Mouse (Mus musculus): ENCODE measurements around the gene Szrd1. TPM values are rescaled to one million over a fixed set of nuclear protein-coding genes. Genes with fewer than 3 reads are reported as not detected.
"Not testable (repeated sequence)": the region's sequence is repeated elsewhere in the genome, so short reads cannot be mapped to it uniquely, and the experiment has no call there.

Szrd1 gene
- polyA plus RNA-seq, 1 experiment from 2014 or later, result 33.4 TPM

GRCm38 (mm10) chr4:141149116-141149515 is 9.5 kb upstream of the Szrd1 start:
- Histone ChIP-seq H3K27ac (ENCODE audit: low read length) (no peak overlapping the region), H3K9me3 (ENCODE audit: low read length) (no peaks in the 10 kb centered on the region)

DNA sequence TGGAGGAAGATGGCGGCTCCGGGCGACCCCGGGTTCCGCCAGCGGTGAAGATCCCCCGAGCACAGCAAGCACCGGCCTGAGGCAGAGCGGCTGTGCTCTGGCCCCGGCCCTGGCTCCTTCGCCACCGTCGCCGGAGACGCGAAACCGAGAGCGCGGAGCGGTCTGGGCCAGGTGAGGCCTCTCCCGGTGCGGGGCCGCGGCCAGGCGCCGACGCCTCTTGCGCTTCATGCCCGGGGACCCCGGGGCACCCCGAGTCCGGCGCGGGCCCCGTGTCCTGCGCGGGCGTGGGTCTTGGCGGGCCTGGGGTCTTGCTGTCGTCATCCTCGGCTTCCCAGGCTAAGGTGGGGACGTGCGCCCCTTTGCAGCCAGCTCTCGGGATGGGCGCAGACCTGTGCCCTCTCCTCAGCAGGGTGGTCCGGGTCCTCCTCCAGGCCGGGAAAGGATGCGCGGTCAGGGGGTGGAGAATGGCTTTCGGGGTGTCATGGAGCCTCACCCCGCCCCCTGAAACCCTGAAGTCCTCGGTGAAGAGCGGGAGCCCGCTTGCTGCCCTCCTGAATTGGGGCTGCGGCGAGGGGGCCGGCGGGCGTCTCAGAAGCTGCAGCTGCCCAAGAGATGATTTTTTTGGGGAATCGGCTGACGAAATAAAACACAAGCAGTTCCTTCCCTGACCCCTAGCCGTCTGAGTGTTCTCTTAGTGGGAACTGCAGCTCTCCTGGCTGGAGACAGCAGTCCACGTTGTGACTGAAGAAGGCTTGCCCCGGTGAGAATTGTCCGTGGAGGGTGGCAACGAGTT is 8.6 kb upstream of the Szrd1 start:
- Histone ChIP-seq H3K4me3 (ENCODE audit: low read depth, low read length) (peak overlapping the region; percentile 99), H3K27me3 (replicated peaks; ENCODE audit: insufficient read depth, low read length) (no peaks in the 10 kb centered on the region), H3K4me1 (ENCODE audit: insufficient read depth, low read depth, low read length) (peaks cover 4% of the 10 kb centered on the region; the same call in 1 of the 2 replicates), H3K27ac (ENCODE audit: low read length) (peak overlapping the region; percentile 93), H3K9me3 (ENCODE audit: low read length) (no peaks in the 10 kb centered on the region), H3K36me3 (ENCODE audit: insufficient read depth, low read length) (no peaks in the 10 kb centered on the region), H3K4me2 (replicated peaks; ENCODE audit: low read depth, low read length) (peak overlapping the region; percentile 98), H3K9ac (replicated peaks; ENCODE audit: low read depth) (peak overlapping the region; percentile 92)
- DNase-seq (ENCODE audit: low spot score), result peak; percentile 71
- under 1% methylated on average over 48 of the region's 66 CpGs for WGBS
- TF ChIP-seq EP300 (IDR thresholded peaks at IDR 0.05) (no peak), CTCF (IDR thresholded peaks at IDR 0.05) (peak; percentile 31)
- peak; percentile 71 for ATAC-seq

More at GRCm38 (mm10) chr4:141149116-141149515, 9.5 kb upstream of the Szrd1 start:
- ATAC-seq, result no peak
- Histone ChIP-seq H3K36me3 (ENCODE audit: insufficient read depth, low read length) (no peaks in the 10 kb centered on the region), H3K9ac (replicated peaks; ENCODE audit: low read depth) (peak overlapping the region; percentile 92; the same call in 1 of the 2 replicates), H3K4me1 (ENCODE audit: insufficient read depth, low read depth, low read length) (peaks cover 4% of the 10 kb centered on the region; the same call in 1 of the 2 replicates), H3K4me3 (ENCODE audit: low read depth, low read length) (peak overlapping the region; percentile 99), H3K27me3 (replicated peaks; ENCODE audit: insufficient read depth, low read length) (no peaks in the 10 kb centered on the region), H3K4me2 (replicated peaks; ENCODE audit: low read depth, low read length) (peak overlapping the region; percentile 98)
- WGBS, result 17% methylated on average over 7 of the region's 7 CpGs
- DNase-seq (ENCODE audit: low spot score), result peak; percentile 60
- TF ChIP-seq EP300 (IDR thresholded peaks at IDR 0.05) (no peak), CTCF (IDR thresholded peaks at IDR 0.05) (no peak)

DNA sequence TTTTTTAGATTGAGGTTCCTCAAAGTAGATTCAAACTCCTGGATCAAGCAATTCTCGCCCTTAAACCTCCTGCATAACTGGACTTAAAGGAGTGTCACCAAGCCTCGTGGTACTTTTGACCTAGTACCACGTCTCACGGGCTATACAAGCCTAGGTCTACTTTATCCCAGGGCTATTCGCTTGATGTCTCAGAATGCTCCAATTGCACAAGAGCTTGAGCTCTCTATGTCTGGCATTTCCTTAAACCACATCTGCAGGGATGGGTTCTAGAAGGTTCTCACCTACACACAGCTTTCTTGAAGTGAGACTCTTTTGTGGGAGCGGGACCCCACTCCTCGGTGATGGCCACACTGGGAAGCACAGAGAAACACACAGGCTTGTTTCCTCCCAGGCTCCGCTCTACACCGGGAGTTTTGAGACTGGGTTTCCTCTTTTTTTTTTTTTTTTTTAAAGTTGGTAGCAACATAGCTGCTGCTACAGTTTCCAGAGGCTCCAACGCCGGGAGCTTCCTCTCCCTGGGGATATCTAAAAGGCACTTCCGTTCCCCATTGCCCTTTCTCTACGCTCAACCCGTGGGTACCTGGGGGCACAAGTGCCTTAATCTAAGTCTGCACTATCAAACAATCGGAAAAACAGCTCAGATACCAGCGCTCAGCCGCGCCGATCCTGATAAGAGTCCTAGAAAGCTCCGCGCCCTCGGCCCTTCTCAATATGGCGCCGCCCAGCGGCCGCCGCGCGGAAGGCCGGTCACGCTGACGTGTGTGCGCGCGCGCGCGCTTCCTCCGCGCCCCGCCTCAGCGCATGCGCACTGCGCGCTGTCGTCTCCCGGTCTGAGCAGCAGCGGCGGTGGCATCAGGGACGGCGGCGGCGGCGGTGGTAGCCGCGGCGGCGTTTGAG is 7.8 kb upstream of the Szrd1 start, which contains the start of gene Fbxo42:
Fbxo42 (plus strand) TSS at position 802 of the 897 bp plus-strand sequence.
- peak within 1 kb of the TSS; percentile 93 for H3K27ac ChIP-seq (ENCODE audit: low read length)
- peak; percentile 96 for DNase-seq (ENCODE audit: low spot score)
- TF ChIP-seq CTCF (IDR thresholded peaks at IDR 0.05), result peak; percentile 74
- TF ChIP-seq EP300 (IDR thresholded peaks at IDR 0.05), result no peak
- no peaks in the 10 kb centered on the region for H3K9me3 ChIP-seq (ENCODE audit: low read length)
- H3K36me3 ChIP-seq (ENCODE audit: insufficient read depth, low read length), result no peaks in the 10 kb centered on the region
- H3K4me1 ChIP-seq (ENCODE audit: insufficient read depth, low read depth, low read length), result peaks cover 4% of the 10 kb centered on the region; the same call in 1 of the 2 replicates
- peak within 1 kb of the TSS; percentile 98 for H3K4me2 ChIP-seq (replicated peaks; ENCODE audit: low read depth, low read length)
- no peaks in the 10 kb centered on the region for H3K27me3 ChIP-seq (replicated peaks; ENCODE audit: insufficient read depth, low read length)
- ATAC-seq, result peak; percentile 94
- peak within 1 kb of the TSS; percentile 92 for H3K9ac ChIP-seq (replicated peaks; ENCODE audit: low read depth)
- H3K4me3 ChIP-seq (ENCODE audit: low read depth, low read length), result peak within 1 kb of the TSS; percentile 99
- 4% methylated on average over 58 of the region's 58 CpGs for WGBS

DNA sequence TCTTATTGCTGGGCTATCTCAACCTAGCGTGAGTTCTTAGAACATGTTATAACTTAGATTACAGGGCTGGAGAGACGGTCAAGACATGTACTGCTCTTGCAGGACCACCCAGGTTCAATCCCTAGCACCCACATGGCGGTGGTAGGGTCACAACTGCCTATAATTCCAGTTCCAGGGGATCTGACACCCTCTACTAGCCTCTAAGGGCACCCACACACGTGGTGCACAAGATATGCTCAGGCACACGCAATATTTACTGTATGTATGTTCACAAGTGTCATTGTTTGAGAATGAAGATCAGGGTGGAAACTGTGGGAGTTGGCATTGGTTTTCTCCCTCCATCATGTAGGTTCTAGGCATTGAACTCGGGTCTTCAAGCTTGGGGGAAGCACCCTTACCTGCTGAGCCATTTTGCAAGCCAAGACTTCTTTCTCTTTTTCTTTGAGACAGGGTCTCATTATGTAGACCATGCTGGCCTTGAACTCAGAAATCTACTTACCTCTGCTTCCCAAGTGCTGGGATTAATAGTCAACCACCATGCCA is 7.0 kb upstream of the Szrd1 start:
- no peak for TF ChIP-seq CTCF (IDR thresholded peaks at IDR 0.05)
- no peak for TF ChIP-seq EP300 (IDR thresholded peaks at IDR 0.05)

DNA sequence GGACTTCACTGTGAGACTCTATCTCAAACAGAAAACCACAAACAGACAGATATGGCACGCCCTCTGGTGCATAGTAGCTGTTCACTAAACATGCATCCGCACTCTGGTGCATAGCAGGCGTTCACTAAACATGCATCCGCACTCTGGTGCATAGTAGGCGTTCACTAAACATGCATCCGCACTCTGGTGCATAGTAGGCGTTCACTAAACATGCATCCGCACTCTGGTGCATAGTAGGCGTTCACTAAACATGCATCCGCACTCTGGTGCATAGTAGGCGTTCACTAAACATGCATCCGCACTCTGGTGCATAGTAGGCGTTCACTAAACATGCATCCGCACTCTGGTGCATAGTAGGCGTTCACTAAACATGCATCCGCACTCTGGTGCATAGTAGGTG is 5.5 kb upstream of the Szrd1 start:
- not testable (repeated sequence) for H3K4me3 ChIP-seq (ENCODE audit: low read depth, low read length); H3K27ac ChIP-seq (ENCODE audit: low read length); H3K27me3 ChIP-seq (replicated peaks; ENCODE audit: insufficient read depth, low read length); DNase-seq (ENCODE audit: low spot score); ATAC-seq; H3K9me3 ChIP-seq (ENCODE audit: low read length); H3K4me1 ChIP-seq (ENCODE audit: insufficient read depth, low read depth, low read length); H3K9ac ChIP-seq (replicated peaks; ENCODE audit: low read depth); H3K4me2 ChIP-seq (replicated peaks; ENCODE audit: low read depth, low read length); H3K36me3 ChIP-seq (ENCODE audit: insufficient read depth, low read length)
- 90% methylated on average over 8 of the region's 16 CpGs for WGBS

More for the DNA sequence above, 7.0 kb upstream of the Szrd1 start:
- H3K4me1 ChIP-seq (ENCODE audit: insufficient read depth, low read depth, low read length), result peaks cover 4% of the 10 kb centered on the region; the same call in 1 of the 2 replicates
- peak overlapping the region; percentile 93; the same call in 1 of the 2 replicates for H3K27ac ChIP-seq (ENCODE audit: low read length)
- no peak overlapping the region for H3K4me3 ChIP-seq (ENCODE audit: low read depth, low read length)
- DNase-seq (ENCODE audit: low spot score) (no peak), ATAC-seq (no peak)
- H3K9me3 ChIP-seq (ENCODE audit: low read length), result no peaks in the 10 kb centered on the region
- H3K36me3 ChIP-seq (ENCODE audit: insufficient read depth, low read length), result no peaks in the 10 kb centered on the region
- no peak overlapping the region for H3K9ac ChIP-seq (replicated peaks; ENCODE audit: low read depth)
- 93% methylated on average over 6 of the region's 6 CpGs for WGBS
- H3K4me2 ChIP-seq (replicated peaks; ENCODE audit: low read depth, low read length), result peak overlapping the region; percentile 98; the same call in 1 of the 2 replicates
- no peaks in the 10 kb centered on the region for H3K27me3 ChIP-seq (replicated peaks; ENCODE audit: insufficient read depth, low read length)

Measured in lung, postnatal 0 days (tissue).